Mouse (Mus musculus) limb, embryonic 14.5 days (tissue): ENCODE measurements around the gene Xpnpep1. TPM values are rescaled to one million over a fixed set of nuclear protein-coding genes. Genes with fewer than 3 reads are reported as not detected.

Experiments used
- ATAC-seq: fragments of 200-750 bp; cut with Nextera tagmentation; 2 replicates; pipeline ENCODE4 v1.8.0; 2017; ENCODE audit warnings: low read depth, moderate number of reproducible peaks, moderate TSS enrichment; ENCODE audit not compliant: low FRiP score
- DNase-seq: peaks from one replicate; pipeline ENCODE4 v3.0.0-alpha.2; 2015; ENCODE audit warnings: low spot score
- H3K27ac ChIP-seq: fragments of 300-500 bp; sonication (generic); replicated peaks from 2 replicates; pipeline ENCODE4 v1.5.1; 2014; ENCODE audit warnings: low read depth, mild to moderate bottlenecking, low read length, moderate library complexity, mixed read lengths
- H3K27me3 ChIP-seq: fragments of 300-500 bp; sonication (generic); 2 replicates; pipeline ENCODE4 v1.6.1; 2014; ENCODE audit warnings: low read length, mixed read lengths; ENCODE audit not compliant: control insufficient read depth, insufficient read depth
- H3K36me3 ChIP-seq: fragments of 300-500 bp; sonication (generic); 2 replicates; pipeline ENCODE4 v1.6.1; 2014; ENCODE audit warnings: mild to moderate bottlenecking, low read length, moderate library complexity, mixed read lengths; ENCODE audit not compliant: control insufficient read depth, insufficient read depth
- H3K4me1 ChIP-seq: fragments of 300-500 bp; sonication (generic); 2 replicates; pipeline ENCODE4 v1.6.1; 2014; ENCODE audit warnings: antibody characterized with exemption, low read length, mixed read lengths; ENCODE audit not compliant: control insufficient read depth, insufficient read depth
- H3K4me2 ChIP-seq: fragments of 300-500 bp; sonication (generic); replicated peaks from 2 replicates; pipeline ENCODE4 v1.6.1; 2014; ENCODE audit warnings: low read depth, mild to moderate bottlenecking, low read length, moderate library complexity; ENCODE audit not compliant: severe bottlenecking
- H3K4me3 ChIP-seq: fragments of 300-500 bp; sonication (generic); replicated peaks from 2 replicates; pipeline ENCODE4 v1.5.1; 2014; ENCODE audit warnings: low read length
- H3K9ac ChIP-seq: fragments of 300-500 bp; sonication (generic); 2 replicates; pipeline ENCODE4 v1.6.1; 2014; ENCODE audit warnings: mild to moderate bottlenecking, low read depth, low read length, moderate library complexity; ENCODE audit not compliant: severe bottlenecking
- H3K9me3 ChIP-seq: fragments of 300-500 bp; sonication (generic); 2 replicates; pipeline ENCODE4 v1.6.1; 2016; ENCODE audit warnings: low read length; ENCODE audit not compliant: control insufficient read depth
- POLR2A ChIP-seq: fragments of 200-500 bp; IDR thresholded peaks from 2 replicates; pipeline ENCODE4 v1.8.0; 2012; ENCODE audit warnings: inconsistent platforms, mild to moderate bottlenecking, moderate library complexity, borderline replicate concordance; ENCODE audit not compliant: insufficient read depth, insufficient read length; ENCODE audit errors: extremely low read depth
- WGBS: fragments of 180-500 bp; shearing (Covaris S2); extraction: QIAGEN DNeasy Blood & Tissue Kit; methylation state at CpG from one replicate; pipeline ENCODE4 v1.1.7; 2014; 5-methylcytosine and 5-hydroxymethylcytosine counted together
- polyA plus RNA-seq, 2 experiments: library from polyadenylated mRNA; depleted of rRNA in 1 of 2; stranded (reverse) in 1 of 2; unstranded in 1 of 2; fragments of >200 nt; fragmentation: Nextera tagmentation in 1 of 2; extraction: Ambion mirVana in 1 of 2; gene quantifications; 2 replicates each; pipeline versions ENCODE4 v1.2.1 to v1.2.3; 2012 to 2014

The Xpnpep1 gene
- polyA plus RNA-seq, 2 experiments = 101 to 157 TPM

- Histone ChIP-seq H3K27me3 (no peaks in the 10 kb centered on the region), H3K9ac (no peak overlapping the region), H3K36me3 (no peaks in the 10 kb centered on the region), H3K27ac (no peak overlapping the region), H3K4me3 (no peak overlapping the region), H3K4me1 (no peaks in the 10 kb centered on the region), H3K9me3 (no peaks in the 10 kb centered on the region), H3K4me2 (no peak overlapping the region)
- DNase-seq (no peak), ATAC-seq (no peak)
- WGBS = 67% methylated on average over 12 of the region's 12 CpGs
- TF ChIP-seq POLR2A = no peak
Measured at GRCm38 (mm10) chr19:52979020-52979711, 60.8 kb downstream of the Xpnpep1 start.

GRCm38 (mm10) chr19:52975564-52976185, 64.3 kb downstream of the Xpnpep1 start:
- WGBS = 53% methylated on average over 15 of the region's 15 CpGs
- no peaks in the 10 kb centered on the region for H3K4me1 ChIP-seq
- no peak overlapping the region for H3K4me3 ChIP-seq
- H3K9ac ChIP-seq = no peak overlapping the region
- peak; percentile 56 for ATAC-seq
- TF ChIP-seq POLR2A = no peak
- H3K27me3 ChIP-seq = no peaks in the 10 kb centered on the region
- H3K9me3 ChIP-seq = no peaks in the 10 kb centered on the region
- peak; percentile 57 for DNase-seq
- no peaks in the 10 kb centered on the region for H3K36me3 ChIP-seq
- H3K27ac ChIP-seq = no peak overlapping the region
- no peak overlapping the region for H3K4me2 ChIP-seq

GRCm38 (mm10) chr19:52966339-52966738, 73.7 kb downstream of the Xpnpep1 start:
- H3K9me3 ChIP-seq = no peaks in the 10 kb centered on the region
- no peaks in the 10 kb centered on the region for H3K27me3 ChIP-seq
- H3K4me1 ChIP-seq = no peaks in the 10 kb centered on the region
- no peak overlapping the region for H3K9ac ChIP-seq
- no peaks in the 10 kb centered on the region for H3K36me3 ChIP-seq
- DNase-seq (no peak), ATAC-seq (no peak)
- no peak overlapping the region for H3K4me3 ChIP-seq
- H3K27ac ChIP-seq = no peak overlapping the region
- WGBS = 62% methylated on average over 8 of the region's 8 CpGs
- no peak for TF ChIP-seq POLR2A
- no peak overlapping the region for H3K4me2 ChIP-seq

GRCm38 (mm10) chr19:52962745-52963144, 77.3 kb downstream of the Xpnpep1 start:
- Histone ChIP-seq H3K9ac (no peak overlapping the region), H3K4me1 (no peaks in the 10 kb centered on the region), H3K36me3 (no peaks in the 10 kb centered on the region), H3K27ac (no peak overlapping the region), H3K4me3 (no peak overlapping the region), H3K9me3 (no peaks in the 10 kb centered on the region), H3K4me2 (no peak overlapping the region), H3K27me3 (no peaks in the 10 kb centered on the region)
- 83% methylated on average over 2 of the region's 2 CpGs for WGBS
- DNase-seq (no peak), ATAC-seq (no peak)
- no peak for TF ChIP-seq POLR2A

- Histone ChIP-seq H3K9ac (no peak overlapping the region), H3K4me3 (peak overlapping the region; percentile 16), H3K4me1 (peaks cover 4% of the 10 kb centered on the region), H3K36me3 (no peaks in the 10 kb centered on the region), H3K4me2 (peak overlapping the region; percentile 39; the same call in 1 of the 2 replicates), H3K9me3 (no peaks in the 10 kb centered on the region), H3K27me3 (no peaks in the 10 kb centered on the region), H3K27ac (no peak overlapping the region)
- TF ChIP-seq POLR2A = no peak
- 12% methylated on average over 25 of the region's 25 CpGs for WGBS
- DNase-seq (peak; percentile 39), ATAC-seq (no peak)
Measured at GRCm38 (mm10) chr19:52922678-52923495, 117.1 kb downstream of the Xpnpep1 start.
